Mouse (Mus musculus): ENCODE measurements around the gene Cux2. TPM values are rescaled to one million over a fixed set of nuclear protein-coding genes. Genes with fewer than 3 reads are reported as not detected.

Gene Cux2
- polyA plus RNA-seq, 1 experiment from 2014 or later = 2.3 TPM

- no peak overlapping the region for H3K27ac ChIP-seq (ENCODE audit: low read length)
- no peak for ATAC-seq (ENCODE audit: low read depth)
- H3K9me3 ChIP-seq (ENCODE audit: control insufficient read depth, low read length) = no peaks in the 10 kb centered on the region
- peaks cover 2% of the 10 kb centered on the region; the same call in 1 of the 2 replicates for H3K4me1 ChIP-seq (replicated peaks; ENCODE audit: control insufficient read depth, insufficient read depth, low read length)
- no peak overlapping the region for H3K4me3 ChIP-seq (ENCODE audit: low read length)
- no peaks in the 10 kb centered on the region for H3K36me3 ChIP-seq (ENCODE audit: control insufficient read depth, insufficient read depth, low read length)
- no peak overlapping the region for H3K9ac ChIP-seq (ENCODE audit: low read length)
- H3K4me2 ChIP-seq (ENCODE audit: low read depth, low read length) = no peak overlapping the region
- H3K27me3 ChIP-seq (ENCODE audit: control insufficient read depth, insufficient read depth, low read depth, low read length) = peaks cover 12% of the 10 kb centered on the region
- 87% methylated on average over 7 of the region's 7 CpGs for WGBS
Observed at GRCm38 (mm10) chr5:121919216-121919615, 130.7 kb downstream of the Cux2 start.

DNA sequence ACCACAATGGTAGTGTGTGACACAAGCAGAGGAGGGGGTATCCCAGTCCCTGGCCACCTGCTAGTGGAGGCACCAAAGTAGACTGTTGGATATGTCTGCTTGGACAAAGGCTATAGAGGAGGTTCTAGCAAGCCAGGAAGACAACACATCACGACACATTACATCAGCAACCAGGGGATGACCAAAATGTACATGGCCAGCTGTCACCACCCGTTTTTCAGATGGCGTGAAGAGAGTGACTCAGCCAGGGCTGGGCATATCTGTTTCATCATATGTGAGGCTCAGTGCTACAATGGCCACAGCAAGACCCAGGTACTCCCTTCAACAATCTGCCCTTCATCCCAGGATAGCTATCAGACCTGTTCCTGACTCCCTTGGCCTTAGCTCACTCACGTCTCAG lies 133.1 kb downstream of the Cux2 start:
- H3K4me1 ChIP-seq (replicated peaks; ENCODE audit: control insufficient read depth, insufficient read depth, low read length) = no peaks in the 10 kb centered on the region
- no peak overlapping the region for H3K4me2 ChIP-seq (ENCODE audit: low read depth, low read length)
- H3K27ac ChIP-seq (ENCODE audit: low read length) = no peak overlapping the region
- no peak overlapping the region for H3K4me3 ChIP-seq (ENCODE audit: low read length)
- 77% methylated on average over 4 of the region's 4 CpGs for WGBS
- no peaks in the 10 kb centered on the region; the same call in 1 of the 2 replicates for H3K27me3 ChIP-seq (ENCODE audit: control insufficient read depth, insufficient read depth, low read depth, low read length)
- H3K9me3 ChIP-seq (ENCODE audit: control insufficient read depth, low read length) = no peaks in the 10 kb centered on the region
- ATAC-seq (ENCODE audit: low read depth) = no peak
- H3K9ac ChIP-seq (ENCODE audit: low read length) = no peak overlapping the region
- H3K36me3 ChIP-seq (ENCODE audit: control insufficient read depth, insufficient read depth, low read length) = no peaks in the 10 kb centered on the region

GRCm38 (mm10) chr5:121913999-121914398 lies 135.9 kb downstream of the Cux2 start:
- 53% methylated on average over 23 of the region's 23 CpGs for WGBS
- ATAC-seq (ENCODE audit: low read depth) = no peak

GRCm38 (mm10) chr5:121909226-121909985 lies 140.5 kb downstream of the Cux2 start:
- no peak overlapping the region for H3K4me3 ChIP-seq (ENCODE audit: low read length)
- H3K4me1 ChIP-seq (replicated peaks; ENCODE audit: control insufficient read depth, insufficient read depth, low read length) = no peaks in the 10 kb centered on the region
- no peak overlapping the region for H3K27ac ChIP-seq (ENCODE audit: low read length)
- no peak for ATAC-seq (ENCODE audit: low read depth)
- no peaks in the 10 kb centered on the region for H3K27me3 ChIP-seq (ENCODE audit: control insufficient read depth, insufficient read depth, low read depth, low read length)
- no peaks in the 10 kb centered on the region for H3K9me3 ChIP-seq (ENCODE audit: control insufficient read depth, low read length)
- H3K4me2 ChIP-seq (ENCODE audit: low read depth, low read length) = no peak overlapping the region
- 74% methylated on average over 21 of the region's 21 CpGs for WGBS
- H3K9ac ChIP-seq (ENCODE audit: low read length) = no peak overlapping the region
- no peaks in the 10 kb centered on the region for H3K36me3 ChIP-seq (ENCODE audit: control insufficient read depth, insufficient read depth, low read length)

More at GRCm38 (mm10) chr5:121913999-121914398, 135.9 kb downstream of the Cux2 start:
- Histone ChIP-seq H3K4me3 (ENCODE audit: low read length) (no peak overlapping the region), H3K27ac (ENCODE audit: low read length) (no peak overlapping the region), H3K36me3 (ENCODE audit: control insufficient read depth, insufficient read depth, low read length) (no peaks in the 10 kb centered on the region), H3K9ac (ENCODE audit: low read length) (no peak overlapping the region), H3K4me2 (ENCODE audit: low read depth, low read length) (no peak overlapping the region), H3K27me3 (ENCODE audit: control insufficient read depth, insufficient read depth, low read depth, low read length) (no peaks in the 10 kb centered on the region), H3K9me3 (ENCODE audit: control insufficient read depth, low read length) (no peaks in the 10 kb centered on the region), H3K4me1 (replicated peaks; ENCODE audit: control insufficient read depth, insufficient read depth, low read length) (no peaks in the 10 kb centered on the region)

DNA sequence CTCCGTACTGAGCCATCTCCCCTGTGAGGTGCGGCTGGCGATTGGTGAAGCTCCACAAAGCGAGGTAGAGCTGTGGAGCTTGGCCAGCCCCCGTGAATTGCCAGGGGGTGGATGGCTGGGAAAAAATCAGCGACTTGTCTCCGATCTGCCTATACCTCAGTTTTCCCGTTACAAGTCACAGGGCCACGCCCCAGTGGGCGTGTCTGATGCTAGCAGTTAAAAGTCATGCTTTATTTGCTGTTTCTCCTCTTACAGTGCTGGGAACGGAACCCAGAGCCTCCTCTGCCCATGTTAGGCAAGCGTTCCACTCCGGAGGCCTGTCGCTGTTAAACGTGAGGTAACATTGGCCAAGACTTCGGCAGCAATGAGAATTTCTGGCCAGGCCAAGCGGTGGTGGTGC lies 144.2 kb downstream of the Cux2 start:
- ATAC-seq (ENCODE audit: low read depth) = no peak
- Histone ChIP-seq H3K4me3 (ENCODE audit: low read length) (no peak overlapping the region), H3K4me1 (replicated peaks; ENCODE audit: control insufficient read depth, insufficient read depth, low read length) (no peaks in the 10 kb centered on the region), H3K9ac (ENCODE audit: low read length) (no peak overlapping the region), H3K4me2 (ENCODE audit: low read depth, low read length) (no peak overlapping the region), H3K9me3 (ENCODE audit: control insufficient read depth, low read length) (no peaks in the 10 kb centered on the region), H3K27ac (ENCODE audit: low read length) (no peak overlapping the region), H3K36me3 (ENCODE audit: control insufficient read depth, insufficient read depth, low read length) (no peaks in the 10 kb centered on the region), H3K27me3 (ENCODE audit: control insufficient read depth, insufficient read depth, low read depth, low read length) (no peaks in the 10 kb centered on the region)
- WGBS = 74% methylated on average over 17 of the region's 17 CpGs

GRCm38 (mm10) chr5:121904799-121905198 lies 145.1 kb downstream of the Cux2 start:
- no peak overlapping the region for H3K4me2 ChIP-seq (ENCODE audit: low read depth, low read length)
- H3K9ac ChIP-seq (ENCODE audit: low read length) = no peak overlapping the region
- H3K9me3 ChIP-seq (ENCODE audit: control insufficient read depth, low read length) = no peaks in the 10 kb centered on the region
- WGBS = 73% methylated on average over 14 of the region's 14 CpGs
- H3K4me3 ChIP-seq (ENCODE audit: low read length) = no peak overlapping the region
- no peaks in the 10 kb centered on the region for H3K27me3 ChIP-seq (ENCODE audit: control insufficient read depth, insufficient read depth, low read depth, low read length)
- no peaks in the 10 kb centered on the region for H3K4me1 ChIP-seq (replicated peaks; ENCODE audit: control insufficient read depth, insufficient read depth, low read length)
- no peaks in the 10 kb centered on the region for H3K36me3 ChIP-seq (ENCODE audit: control insufficient read depth, insufficient read depth, low read length)
- H3K27ac ChIP-seq (ENCODE audit: low read length) = no peak overlapping the region
- no peak for ATAC-seq (ENCODE audit: low read depth)

DNA sequence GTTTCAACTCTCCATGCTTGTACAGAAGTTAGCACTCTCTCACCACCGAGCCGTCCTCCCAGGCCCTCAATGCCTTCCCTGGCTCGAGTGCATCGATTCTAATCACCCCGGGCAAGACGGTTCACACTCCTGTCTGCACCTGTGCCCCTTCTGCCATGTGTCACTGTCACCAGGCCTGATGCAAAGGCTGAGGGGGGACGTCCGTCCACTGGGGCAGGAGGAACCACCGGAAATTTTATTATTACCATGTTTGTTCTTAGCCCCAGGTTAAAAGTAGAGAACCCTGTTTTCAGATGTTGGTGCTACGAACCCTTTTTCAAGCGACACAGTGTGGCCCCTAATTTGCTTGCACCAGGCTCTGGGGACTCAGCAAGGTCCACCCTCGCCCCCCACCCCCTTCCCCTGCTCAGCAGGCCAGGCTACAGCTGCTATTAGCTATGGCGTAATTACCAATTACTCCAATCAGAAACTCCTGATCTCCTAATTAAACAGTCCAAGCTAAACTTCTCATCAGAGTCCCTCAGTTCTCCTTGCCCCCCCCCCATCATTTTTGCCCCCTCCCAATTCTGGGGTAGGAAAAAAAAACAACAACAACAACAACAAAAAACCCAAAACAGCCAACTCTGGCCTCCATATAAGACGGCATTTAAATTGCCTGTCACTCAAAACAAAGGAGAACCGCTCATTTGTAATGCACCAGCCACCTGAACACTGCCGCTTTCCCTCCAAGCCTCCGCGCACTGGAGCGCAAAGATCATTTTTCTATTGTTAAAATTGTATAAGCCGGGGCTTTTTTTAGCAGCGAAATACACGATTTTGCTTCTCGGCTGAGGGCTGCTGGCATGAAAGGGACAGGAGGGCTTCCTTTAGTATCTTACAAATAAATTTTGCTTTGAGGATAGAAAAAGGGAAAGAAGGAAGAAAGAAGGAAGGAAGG lies 146.8 kb downstream of the Cux2 start:
- H3K4me2 ChIP-seq (ENCODE audit: low read depth, low read length) = no peak overlapping the region
- no peak for ATAC-seq (ENCODE audit: low read depth)
- WGBS = 60% methylated on average over 23 of the region's 23 CpGs
- no peaks in the 10 kb centered on the region for H3K36me3 ChIP-seq (ENCODE audit: control insufficient read depth, insufficient read depth, low read length)
- H3K9ac ChIP-seq (ENCODE audit: low read length) = no peak overlapping the region
- no peak overlapping the region for H3K4me3 ChIP-seq (ENCODE audit: low read length)
- no peaks in the 10 kb centered on the region for H3K4me1 ChIP-seq (replicated peaks; ENCODE audit: control insufficient read depth, insufficient read depth, low read length)
- no peaks in the 10 kb centered on the region for H3K27me3 ChIP-seq (ENCODE audit: control insufficient read depth, insufficient read depth, low read depth, low read length)
- H3K27ac ChIP-seq (ENCODE audit: low read length) = no peak overlapping the region
- H3K9me3 ChIP-seq (ENCODE audit: control insufficient read depth, low read length) = no peaks in the 10 kb centered on the region

DNA sequence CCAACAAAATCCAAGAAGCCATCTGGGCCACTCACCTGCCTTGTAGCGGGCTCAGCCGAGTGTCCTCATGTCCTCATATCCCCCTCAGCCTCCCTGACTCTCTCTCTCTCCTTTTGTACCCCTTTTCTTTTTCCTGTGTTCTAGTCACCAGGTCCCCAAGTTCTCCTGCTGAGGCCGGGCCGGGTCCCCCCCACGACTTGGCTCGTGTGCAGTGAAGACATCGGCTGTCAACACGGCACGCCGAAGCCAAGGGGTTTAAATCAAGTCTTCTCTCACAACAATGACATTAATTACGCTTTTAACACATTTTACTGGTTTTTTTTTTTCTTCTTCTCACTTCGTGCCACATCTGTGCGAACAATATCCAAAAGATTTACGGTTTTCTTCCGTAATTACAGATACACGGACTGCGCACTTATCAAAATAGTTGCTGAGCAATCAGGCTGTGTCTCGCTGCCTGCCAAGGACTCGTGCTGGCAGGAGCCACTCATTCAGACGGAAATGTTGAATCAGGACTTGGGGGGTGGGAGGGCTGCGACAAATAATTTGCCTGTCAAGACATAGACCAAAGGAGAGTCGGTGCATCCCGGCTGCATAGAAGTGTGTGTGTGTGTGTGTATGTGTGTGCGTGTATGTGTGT lies 154.7 kb downstream of the Cux2 start:
- no peaks in the 10 kb centered on the region for H3K36me3 ChIP-seq (ENCODE audit: control insufficient read depth, insufficient read depth, low read length)
- H3K4me1 ChIP-seq (replicated peaks; ENCODE audit: control insufficient read depth, insufficient read depth, low read length) = 0 out of 2 replicates have a peak, but pooled peaks cover 3% of the 10 kb centered on the region
- H3K27ac ChIP-seq (ENCODE audit: low read length) = no peak overlapping the region
- no peak overlapping the region for H3K4me3 ChIP-seq (ENCODE audit: low read length)
- peak overlapping the region; percentile 35; the same call in 1 of the 2 replicates for H3K4me2 ChIP-seq (ENCODE audit: low read depth, low read length)
- no peaks in the 10 kb centered on the region; the same call in 1 of the 2 replicates for H3K27me3 ChIP-seq (ENCODE audit: control insufficient read depth, insufficient read depth, low read depth, low read length)
- H3K9ac ChIP-seq (ENCODE audit: low read length) = no peak overlapping the region
- peaks cover 3% of the 10 kb centered on the region; the same call in 1 of the 2 replicates for H3K9me3 ChIP-seq (ENCODE audit: control insufficient read depth, low read length)
- ATAC-seq (ENCODE audit: low read depth) = no peak
- 46% methylated on average over 24 of the region's 24 CpGs for WGBS

DNA sequence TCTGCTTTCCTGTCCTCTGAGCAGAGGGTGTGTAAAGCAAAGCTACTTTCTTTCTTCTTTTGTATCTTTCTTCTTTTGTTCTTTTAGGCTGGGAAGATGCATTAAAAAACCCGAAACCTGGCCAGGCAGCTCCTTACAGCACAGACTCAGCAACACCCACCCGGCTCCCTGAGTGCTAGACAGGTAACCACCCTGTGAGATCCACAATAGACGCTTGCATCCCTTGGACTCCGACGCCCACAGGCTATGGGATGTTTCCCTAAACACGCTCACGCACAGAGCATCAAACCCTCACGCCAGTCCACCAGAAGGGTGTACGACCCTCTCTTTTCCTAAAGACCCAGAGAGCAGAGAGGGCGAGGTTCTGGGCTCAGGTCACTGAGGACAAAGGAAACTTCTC lies 155.3 kb downstream of the Cux2 start:
- 0 out of 2 replicates have a peak, but pooled peaks cover 3% of the 10 kb centered on the region for H3K4me1 ChIP-seq (replicated peaks; ENCODE audit: control insufficient read depth, insufficient read depth, low read length)
- no peak overlapping the region for H3K4me2 ChIP-seq (ENCODE audit: low read depth, low read length)
- no peaks in the 10 kb centered on the region; the same call in 1 of the 2 replicates for H3K27me3 ChIP-seq (ENCODE audit: control insufficient read depth, insufficient read depth, low read depth, low read length)
- no peak for ATAC-seq (ENCODE audit: low read depth)
- H3K27ac ChIP-seq (ENCODE audit: low read length) = no peak overlapping the region
- no peak overlapping the region for H3K9ac ChIP-seq (ENCODE audit: low read length)
- H3K4me3 ChIP-seq (ENCODE audit: low read length) = no peak overlapping the region
- 65% methylated on average over 10 of the region's 10 CpGs for WGBS
- peaks cover 3% of the 10 kb centered on the region; the same call in 1 of the 2 replicates for H3K9me3 ChIP-seq (ENCODE audit: control insufficient read depth, low read length)
- H3K36me3 ChIP-seq (ENCODE audit: control insufficient read depth, insufficient read depth, low read length) = no peaks in the 10 kb centered on the region
